Mouse (Mus musculus): ENCODE measurements around the gene Cox19.

Gene Cox19

GRCm38 (mm10) chr5:139294089-139294488 lies 57.1 kb downstream of the Cox19 start:
- no peak for DNase-seq (ENCODE audit: low read depth, low spot score)

- DNase-seq (ENCODE audit: low read depth, low spot score): no peak
Measured at GRCm38 (mm10) chr5:139291811-139292560, 59.2 kb downstream of the Cox19 start.

DNA sequence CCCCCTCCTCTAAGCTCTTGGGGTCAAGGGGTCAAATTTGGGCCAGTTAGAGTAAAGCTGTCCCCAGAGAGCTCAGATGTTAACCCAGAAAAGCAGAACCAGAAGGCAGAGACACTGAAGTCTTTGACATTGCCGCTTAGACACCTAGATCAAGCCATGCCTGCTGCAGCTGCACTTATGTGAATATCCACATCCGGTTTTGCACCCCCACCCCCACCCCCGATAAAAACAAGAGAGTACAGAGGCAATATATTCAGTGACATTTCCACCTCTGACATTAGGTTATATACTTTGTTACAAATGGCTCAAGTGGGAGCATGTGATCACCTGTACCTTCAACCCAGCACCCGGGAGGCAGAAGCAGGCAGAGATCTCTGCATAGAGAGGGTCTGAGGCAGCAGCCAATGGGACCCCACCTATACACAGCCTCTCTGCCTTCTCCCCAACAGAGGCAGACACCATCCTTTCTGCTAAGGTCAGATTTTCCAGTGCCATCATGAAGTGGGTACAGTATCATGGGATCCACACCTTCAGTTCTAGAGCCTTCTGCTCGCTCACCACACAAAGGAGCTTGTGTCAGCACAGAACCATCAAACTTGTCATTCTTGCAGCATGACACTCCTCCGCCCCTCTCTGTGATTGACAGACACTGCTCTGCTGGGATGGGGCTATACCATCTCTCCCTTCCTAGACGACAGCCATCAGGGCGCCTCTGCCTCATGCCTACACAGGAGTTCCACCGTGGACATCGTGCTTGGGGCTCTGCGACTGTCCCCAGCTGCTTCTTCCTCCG lies 60.6 kb downstream of the Cox19 start:
- DNase-seq (ENCODE audit: low read depth, low spot score): no peak

DNA sequence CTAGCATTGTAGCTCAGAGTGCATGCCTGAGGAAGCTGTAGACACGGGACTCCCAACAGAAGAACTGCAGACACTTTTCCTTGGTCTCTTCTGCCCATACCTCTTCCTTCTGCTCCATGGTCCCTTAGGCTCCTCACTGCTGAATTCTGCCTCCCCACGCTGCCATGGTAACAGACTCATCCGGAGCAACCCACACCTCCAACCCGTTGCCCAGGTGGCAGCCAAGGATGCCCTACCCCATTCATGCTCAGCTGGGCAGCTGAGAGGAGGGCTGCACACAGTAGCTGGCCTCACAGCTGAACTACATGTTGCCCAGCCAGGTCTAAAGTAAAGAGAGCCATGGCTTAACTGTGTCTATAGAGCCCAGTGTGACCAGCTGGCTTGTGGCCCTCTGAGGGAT lies 62.6 kb downstream of the Cox19 start:
- DNase-seq (ENCODE audit: low read depth, low spot score): no peak

- no peak for DNase-seq (ENCODE audit: low read depth, low spot score)
Measured at GRCm38 (mm10) chr5:139287787-139288186, 63.4 kb downstream of the Cox19 start.

- no peak for DNase-seq (ENCODE audit: low read depth, low spot score)
Measured at GRCm38 (mm10) chr5:139287099-139287498, 64.1 kb downstream of the Cox19 start.

Measured in retina, adult 2 months (tissue).